Mouse (Mus musculus) gastrocnemius, adult 2 months (tissue): Measurements from ENCODE around the gene Dlg2. TPM values are rescaled to one million over a fixed set of nuclear protein-coding genes. Genes with fewer than 3 reads are reported as not detected.
A peak's percentile ranks its signal among the peaks of the same experiment; 100 is the strongest.

Experiments used
- DNase-seq: peaks from one replicate; pipeline ENCODE4 v3.0.0; 2022
- H3K27ac ChIP-seq: fragments of 200-600 bp; 2 replicates; pipeline ENCODE4 v1.8.1; 2022; ENCODE audit warnings: mild to moderate bottlenecking
- H3K4me3 ChIP-seq: fragments of 200-600 bp; 2 replicates; pipeline ENCODE4 v1.8.1; 2022; ENCODE audit warnings: mild to moderate bottlenecking, moderate library complexity
- CTCF ChIP-seq: fragments of 200-600 bp; IDR thresholded peaks from 2 replicates; pipeline ENCODE4 v1.8.1; 2022; ENCODE audit warnings: antibody characterized with exemption, mild to moderate bottlenecking, moderate library complexity
- intact Hi-C: fragments of 180-260 bp; cut with DNase I; formaldehyde crosslinking; loops from one replicate; pipeline ENCODE4 v1.15.1; 2025
- total RNA-seq, 2 experiments: library from RNA; stranded (reverse); gene quantifications; 2 replicates each; pipeline ENCODE4 v1.2.3; 2021

Gene Dlg2
- total RNA-seq, 2 experiments from 2014 or later: 0.22 to 0.71 TPM

GRCm38 (mm10) chr7:92280925-92281324 lies 1804.5 kb downstream of the Dlg2 start:
- no peak for DNase-seq
- no peak for TF ChIP-seq CTCF
- no peak overlapping the region for H3K4me3 ChIP-seq
- H3K27ac ChIP-seq: no peak overlapping the region
- intact Hi-C loops: no loop called here

GRCm38 (mm10) chr7:92287058-92287457 lies 1810.6 kb downstream of the Dlg2 start:
- DNase-seq: no peak
- intact Hi-C loops: no loop called here
- Histone ChIP-seq H3K27ac (no peak overlapping the region), H3K4me3 (no peak overlapping the region)
- no peak for TF ChIP-seq CTCF

- H3K27ac ChIP-seq: no peak overlapping the region
- no peak for TF ChIP-seq CTCF
- intact Hi-C loops: no loop called here
These were observed 1812.3 kb downstream of the Dlg2 start for GRCm38 (mm10) chr7:92288814-92289213.

GRCm38 (mm10) chr7:92292918-92293518 lies 1816.5 kb downstream of the Dlg2 start:
- no peak overlapping the region for H3K27ac ChIP-seq
- intact Hi-C loops: no loop called here
- no peak for TF ChIP-seq CTCF
- DNase-seq: no peak
- no peak overlapping the region for H3K4me3 ChIP-seq

More at GRCm38 (mm10) chr7:92288814-92289213, 1812.3 kb downstream of the Dlg2 start:
- no peak for DNase-seq
- no peak overlapping the region for H3K4me3 ChIP-seq

- intact Hi-C loops: no loop called here
- no peak for DNase-seq
- no peak overlapping the region for H3K4me3 ChIP-seq
- no peak overlapping the region for H3K27ac ChIP-seq
- TF ChIP-seq CTCF: no peak
These were observed 1824.6 kb downstream of the Dlg2 start for GRCm38 (mm10) chr7:92301046-92301445.

- intact Hi-C loops: no loop called here
- Histone ChIP-seq H3K4me3 (no peak overlapping the region), H3K27ac (no peak overlapping the region)
- no peak for DNase-seq
- TF ChIP-seq CTCF: no peak
These were observed 1831.2 kb downstream of the Dlg2 start for GRCm38 (mm10) chr7:92307634-92308033.

GRCm38 (mm10) chr7:92308168-92308567 lies 1831.7 kb downstream of the Dlg2 start:
- intact Hi-C loops: no loop called here
- DNase-seq: no peak
- Histone ChIP-seq H3K27ac (no peak overlapping the region), H3K4me3 (no peak overlapping the region)
- TF ChIP-seq CTCF: no peak

GRCm38 (mm10) chr7:92316389-92316788 lies 1839.9 kb downstream of the Dlg2 start:
- H3K4me3 ChIP-seq: no peak overlapping the region
- DNase-seq: no peak
- no peak for TF ChIP-seq CTCF
- H3K27ac ChIP-seq: no peak overlapping the region
- intact Hi-C loops: no loop called here

- DNase-seq: no peak
- no peak overlapping the region for H3K4me3 ChIP-seq
- no peak overlapping the region for H3K27ac ChIP-seq
- intact Hi-C loops: no loop called here
- no peak for TF ChIP-seq CTCF
These were observed 1843.0 kb downstream of the Dlg2 start for GRCm38 (mm10) chr7:92319469-92319868.

GRCm38 (mm10) chr7:92320181-92320580 lies 1843.7 kb downstream of the Dlg2 start:
- intact Hi-C loops: loop anchor here (5.0 kb wide), 1 partner anchor 218 kb away; no protein-coding TSS in a partner anchor
- no peak for DNase-seq
- Histone ChIP-seq H3K27ac (no peak overlapping the region), H3K4me3 (no peak overlapping the region)
- TF ChIP-seq CTCF: no peak

GRCm38 (mm10) chr7:92321786-92322185 lies 1845.3 kb downstream of the Dlg2 start:
- no peak for TF ChIP-seq CTCF
- no peak for DNase-seq
- Histone ChIP-seq H3K4me3 (no peak overlapping the region), H3K27ac (no peak overlapping the region)
- intact Hi-C loops: loop anchor here (5.0 kb wide), 1 partner anchor 219 kb away; no protein-coding TSS in a partner anchor

GRCm38 (mm10) chr7:92322342-92323069 lies 1846.0 kb downstream of the Dlg2 start:
- TF ChIP-seq CTCF: no peak
- H3K4me3 ChIP-seq: no peak overlapping the region
- no peak for DNase-seq
- H3K27ac ChIP-seq: no peak overlapping the region
- intact Hi-C loops: loop anchor here (5.0 kb wide), 1 partner anchor 220 kb away; no protein-coding TSS in a partner anchor

GRCm38 (mm10) chr7:92323710-92324109 lies 1847.2 kb downstream of the Dlg2 start:
- no peak overlapping the region for H3K27ac ChIP-seq
- TF ChIP-seq CTCF: peak; percentile 62
- intact Hi-C loops: loop anchor here (5.0 kb wide), 1 partner anchor 221 kb away; no protein-coding TSS in a partner anchor
- no peak for DNase-seq
- H3K4me3 ChIP-seq: no peak overlapping the region

GRCm38 (mm10) chr7:92327343-92327896 lies 1850.9 kb downstream of the Dlg2 start:
- no peak for DNase-seq
- Histone ChIP-seq H3K27ac (no peak overlapping the region), H3K4me3 (no peak overlapping the region)
- intact Hi-C loops: no loop called here
- TF ChIP-seq CTCF: no peak
